Mouse (Mus musculus) G1E (cell line): ENCODE results near the gene Gm5105. TPM values are rescaled to one million over a fixed set of nuclear protein-coding genes. Genes with fewer than 3 reads are reported as not detected.

Experiments
- ATAC-seq: 2 replicates; pipeline ENCODE4 v1.8.0; 2016; ENCODE audit warnings: mild to moderate bottlenecking; ENCODE audit not compliant: insufficient number of reproducible peaks, poor library complexity, low FRiP score, severe bottlenecking; ENCODE audit errors: extremely low read depth
- DNase-seq: peaks from one replicate; pipeline ENCODE4 v3.0.0; 2012; ENCODE audit warnings: low spot score
- H3K27me3 ChIP-seq: 2 replicates; pipeline ENCODE4 v1.6.1; 2012; ENCODE audit warnings: mild to moderate bottlenecking, low read length, inconsistent platforms; ENCODE audit not compliant: insufficient read depth
- H3K36me3 ChIP-seq: replicated peaks from 2 replicates; pipeline ENCODE3; 2012; ENCODE audit warnings: mild to moderate bottlenecking, inconsistent platforms
- H3K4me1 ChIP-seq: 2 replicates; pipeline ENCODE4 v1.6.1; 2012; ENCODE audit warnings: low read depth, low read length, inconsistent platforms, mixed read lengths; ENCODE audit not compliant: insufficient read depth
- H3K4me3 ChIP-seq: 2 replicates; pipeline ENCODE4 v1.5.1; 2012; ENCODE audit warnings: low read depth, mild to moderate bottlenecking, inconsistent platforms, low read length, moderate library complexity, mixed read lengths
- H3K9me3 ChIP-seq: replicated peaks from 2 replicates; pipeline ENCODE4 v1.6.1; 2012; ENCODE audit warnings: inconsistent platforms
- CTCF ChIP-seq: IDR thresholded peaks from 2 replicates; pipeline ENCODE4 v1.5.1; 2012; ENCODE audit warnings: low read depth, low read length, inconsistent platforms, mixed read lengths
- GATA1 ChIP-seq: IDR thresholded peaks from 2 replicates; pipeline ENCODE4 v1.6.1; 2012; ENCODE audit warnings: borderline replicate concordance, low read length, inconsistent platforms, mixed read lengths
- GATA2 ChIP-seq: IDR thresholded peaks from 2 replicates; pipeline ENCODE4 v1.6.1; 2012; ENCODE audit warnings: low read depth, low read length, inconsistent platforms, borderline replicate concordance
- POLR2AphosphoS5 ChIP-seq: IDR thresholded peaks from 2 replicates; pipeline ENCODE4 v1.6.1; 2012; ENCODE audit warnings: low read depth, low read length, inconsistent platforms; ENCODE audit not compliant: insufficient replicate concordance
- TAL1 ChIP-seq: conservative IDR thresholded peaks from 2 replicates; pipeline ENCODE4 v1.6.1; 2012; ENCODE audit warnings: low read depth, low read length, inconsistent platforms, mixed read lengths
- polyA plus RNA-seq: library from polyadenylated mRNA; stranded (reverse); fragments of >175 nt; gene quantifications from 2 replicates; pipeline ENCODE4 v1.2.3, GENCODE M21; 2012
- total RNA-seq, 2 experiments: library from RNA; stranded (forward) in 1 of 2; stranded (reverse) in 1 of 2; fragments of 200-1000 nt in 1 of 2; fragments of >200 nt in 1 of 2; fragmentation: Nextera tagmentation in 1 of 2; gene quantifications; 2 replicates each; pipeline ENCODE4 v1.2.3; 2014 to 2017

The Gm5105 gene
- total and polyA plus RNA-seq, 3 experiments, result 0.11 TPM; not detected in 2

DNA sequence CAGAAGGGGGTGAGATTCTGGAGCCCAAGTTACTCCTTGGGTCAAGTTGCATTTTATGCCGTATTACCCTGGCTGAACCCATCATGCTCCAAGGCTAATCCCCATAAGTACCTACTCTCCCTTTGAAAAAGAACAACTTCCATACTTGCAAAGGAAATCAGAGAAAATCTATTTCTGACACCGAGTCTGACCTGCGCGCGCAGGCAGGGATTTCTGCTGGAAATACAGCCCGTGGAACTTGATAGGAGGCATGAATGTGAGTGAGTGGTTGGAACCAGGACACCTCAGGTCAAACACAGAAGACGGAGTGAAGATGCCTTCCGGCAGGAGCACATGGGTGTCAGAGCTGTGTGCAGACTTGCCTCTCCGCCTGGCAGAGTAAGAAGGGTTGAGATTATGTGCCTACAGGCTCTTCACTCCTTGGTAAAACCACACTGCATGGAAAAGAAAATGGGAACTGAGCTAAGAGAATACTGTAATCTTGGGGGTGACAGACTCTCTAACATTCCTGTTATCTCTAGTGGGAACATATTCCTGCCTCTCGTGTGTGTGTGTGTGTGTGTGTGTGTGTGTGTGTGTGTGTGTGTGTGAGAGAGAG, 4.4 kb upstream of the Gm5105 start:
- H3K27me3 ChIP-seq, result peaks cover 57% of the 10 kb centered on the region
- DNase-seq (no peak), ATAC-seq (no peak)
- H3K4me3 ChIP-seq, result no peak overlapping the region
- H3K36me3 ChIP-seq, result no peaks in the 10 kb centered on the region
- no peak for TF ChIP-seq POLR2AphosphoS5
- no peak for TF ChIP-seq GATA1
- TF ChIP-seq GATA2, result no peak
- no peak for TF ChIP-seq CTCF
- TF ChIP-seq TAL1, result no peak
- H3K9me3 ChIP-seq, result no peaks in the 10 kb centered on the region
- H3K4me1 ChIP-seq, result peaks cover 9% of the 10 kb centered on the region

DNA sequence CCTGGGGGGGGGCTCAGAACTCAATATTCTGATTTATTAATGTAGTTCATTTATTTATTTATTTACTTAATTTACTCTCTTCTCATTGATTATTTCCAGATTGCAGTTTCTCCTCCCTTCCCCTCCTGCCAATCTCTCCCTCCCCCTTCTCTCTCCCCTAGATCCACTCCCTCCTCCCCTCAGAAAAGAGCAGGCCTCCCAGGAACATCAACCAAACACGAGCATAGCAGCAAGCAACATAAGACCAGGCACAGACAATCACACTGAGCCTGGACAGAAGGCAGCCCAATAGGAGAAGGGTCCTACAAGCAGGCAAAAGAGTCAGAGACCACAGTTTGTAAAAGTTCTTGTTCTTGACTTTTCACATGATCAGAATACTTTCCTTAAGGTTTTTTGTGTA, 3.8 kb upstream of the Gm5105 start:
- ATAC-seq (no peak), DNase-seq (no peak)
- no peaks in the 10 kb centered on the region for H3K36me3 ChIP-seq
- H3K4me3 ChIP-seq, result no peak overlapping the region
- TF ChIP-seq POLR2AphosphoS5, result no peak
- no peak for TF ChIP-seq GATA2
- TF ChIP-seq CTCF, result no peak
- TF ChIP-seq TAL1, result no peak
- no peak for TF ChIP-seq GATA1
- H3K9me3 ChIP-seq, result no peaks in the 10 kb centered on the region
- H3K4me1 ChIP-seq, result peaks cover 9% of the 10 kb centered on the region
- H3K27me3 ChIP-seq, result peaks cover 62% of the 10 kb centered on the region

DNA sequence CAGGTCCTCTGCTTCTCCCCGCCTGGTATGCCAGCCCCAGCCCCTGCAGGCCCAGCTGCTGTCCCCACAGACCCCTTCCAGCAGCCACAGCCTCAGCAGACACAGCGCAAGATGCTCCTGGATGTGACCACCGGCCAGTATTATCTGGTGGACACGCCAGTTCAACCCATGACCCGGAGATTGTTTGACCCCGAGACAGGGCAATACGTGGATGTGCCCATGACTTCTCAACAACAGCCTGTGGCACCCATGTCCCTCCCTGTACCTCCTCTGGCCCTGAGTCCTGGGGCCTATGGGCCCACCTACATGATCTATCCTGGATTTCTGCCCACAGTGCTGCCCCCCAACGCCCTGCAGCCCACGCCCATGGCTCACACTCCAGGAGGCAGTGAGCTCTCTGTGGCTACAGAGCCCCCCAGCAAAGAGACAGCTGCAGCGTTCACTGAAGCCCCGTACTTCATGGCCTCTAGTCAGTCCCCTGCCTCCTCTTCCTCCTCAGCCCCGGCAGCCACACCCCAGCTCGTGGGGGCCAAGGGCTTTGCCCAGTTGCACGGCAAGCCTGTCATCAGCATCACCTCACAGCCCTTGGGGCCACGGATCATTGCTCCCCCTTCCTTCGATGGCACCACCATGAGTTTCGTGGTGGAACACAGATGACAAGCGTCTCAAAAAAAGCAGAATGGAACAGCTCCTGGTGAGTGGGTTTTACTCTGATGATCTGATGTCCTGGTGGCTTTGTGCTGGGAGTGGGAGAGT, 2.7 kb upstream of the Gm5105 start:
- DNase-seq (no peak), ATAC-seq (no peak)
- peaks cover 9% of the 10 kb centered on the region for H3K4me1 ChIP-seq
- peaks cover 70% of the 10 kb centered on the region for H3K27me3 ChIP-seq
- no peak for TF ChIP-seq CTCF
- no peak for TF ChIP-seq POLR2AphosphoS5
- TF ChIP-seq GATA1, result no peak
- no peak for TF ChIP-seq GATA2
- no peak for TF ChIP-seq TAL1
- H3K4me3 ChIP-seq, result no peak overlapping the region; the same call in 1 of the 2 replicates
- no peaks in the 10 kb centered on the region for H3K36me3 ChIP-seq
- H3K9me3 ChIP-seq, result no peaks in the 10 kb centered on the region

DNA sequence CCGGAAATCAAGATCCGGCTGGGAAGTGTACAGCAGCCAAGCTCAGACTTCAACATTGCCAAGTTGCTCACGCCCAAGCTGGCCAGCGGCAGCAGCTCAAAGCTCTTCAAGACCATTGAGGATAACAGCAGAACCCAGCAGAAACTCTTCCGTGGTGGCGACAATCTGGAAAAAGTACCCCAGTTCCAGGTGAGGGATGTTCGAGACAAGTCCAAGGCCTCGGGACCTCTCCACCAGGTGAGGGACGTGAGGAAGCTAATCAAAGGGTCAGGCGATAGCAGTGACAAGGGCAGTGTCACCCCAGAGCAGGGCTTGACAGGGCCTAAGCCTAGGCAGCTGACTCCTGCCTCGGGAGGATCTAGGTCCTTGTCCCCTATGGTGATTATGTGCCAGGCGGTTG, 915 bp upstream of the Gm5105 start:
- no peak for DNase-seq
- Histone ChIP-seq H3K4me3 (no peak overlapping the region), H3K4me1 (peaks cover 9% of the 10 kb centered on the region), H3K9me3 (no peaks in the 10 kb centered on the region), H3K36me3 (no peaks in the 10 kb centered on the region), H3K27me3 (peaks cover 77% of the 10 kb centered on the region)
- ATAC-seq, result no peak
- TF ChIP-seq CTCF (no peak), GATA2 (no peak), TAL1 (no peak), POLR2AphosphoS5 (no peak), GATA1 (no peak)

DNA sequence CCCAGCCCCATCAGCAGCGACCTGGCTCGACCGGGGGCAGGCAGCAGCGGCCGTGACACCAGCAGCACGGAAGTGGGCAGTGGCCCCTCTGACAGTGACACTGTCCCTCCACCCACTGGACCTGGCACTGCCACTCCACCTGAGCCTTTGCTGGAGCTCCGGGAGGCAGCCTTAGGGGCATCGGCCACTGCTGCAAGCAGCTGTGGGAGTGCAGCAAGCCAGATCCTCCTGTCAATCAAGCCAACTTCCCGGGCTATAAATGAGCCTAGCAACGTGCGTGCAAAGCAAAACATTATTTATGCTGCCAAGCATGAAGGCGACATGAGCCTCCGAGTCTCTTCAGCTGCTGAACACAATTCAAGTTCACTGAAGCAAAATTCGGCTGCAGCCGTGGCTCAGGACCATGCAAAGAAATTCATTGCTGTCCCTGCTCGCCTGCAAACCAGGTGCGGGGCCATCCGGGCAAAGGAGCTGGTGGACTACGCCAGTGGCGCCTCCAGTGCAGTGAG, 786 bp downstream of the Gm5105 start:
- no peak for ATAC-seq
- no peak for DNase-seq
- H3K4me1 ChIP-seq, result peaks cover 8% of the 10 kb centered on the region
- TF ChIP-seq CTCF, result no peak
- no peak for TF ChIP-seq TAL1
- TF ChIP-seq POLR2AphosphoS5, result no peak
- TF ChIP-seq GATA1, result no peak
- no peak for TF ChIP-seq GATA2
- no peaks in the 10 kb centered on the region for H3K36me3 ChIP-seq
- peaks cover 65% of the 10 kb centered on the region for H3K27me3 ChIP-seq
- no peaks in the 10 kb centered on the region for H3K9me3 ChIP-seq
- no peak overlapping the region for H3K4me3 ChIP-seq

DNA sequence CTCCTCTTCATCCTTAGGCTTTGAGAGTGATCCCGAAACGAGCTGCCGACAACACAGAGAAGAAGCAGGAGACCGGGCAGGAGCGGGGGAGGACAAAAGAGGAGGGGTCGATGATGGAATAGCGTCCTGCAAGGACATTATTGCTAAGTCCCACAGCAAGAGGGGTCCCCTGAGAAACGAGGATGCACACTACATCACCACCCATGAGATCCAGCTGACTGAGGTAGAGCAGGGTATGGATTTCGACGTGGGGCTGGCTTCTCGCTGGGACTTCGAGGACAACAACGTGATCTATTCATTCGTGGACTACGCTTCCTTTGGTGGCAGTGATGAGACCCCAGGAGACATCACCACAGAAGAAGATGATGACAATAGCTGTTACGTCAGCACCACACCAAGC, 1.3 kb downstream of the Gm5105 start:
- Histone ChIP-seq H3K36me3 (no peaks in the 10 kb centered on the region), H3K27me3 (peaks cover 63% of the 10 kb centered on the region), H3K4me3 (no peak overlapping the region), H3K9me3 (no peaks in the 10 kb centered on the region), H3K4me1 (peaks cover 12% of the 10 kb centered on the region)
- no peak for TF ChIP-seq POLR2AphosphoS5
- TF ChIP-seq GATA2, result no peak
- no peak for TF ChIP-seq CTCF
- no peak for TF ChIP-seq GATA1
- TF ChIP-seq TAL1, result no peak
- DNase-seq (no peak), ATAC-seq (no peak)
